Mouse (Mus musculus): ENCODE data around the gene Fcnb. TPM values are rescaled to one million over a fixed set of nuclear protein-coding genes. Genes with fewer than 3 reads are reported as not detected.

Gene Fcnb
- total RNA-seq (2018; cell fraction: chromatin; rRNA removed), result not detected
- total RNA-seq (2018; cell fraction: cytosol; rRNA removed), result under 1 TPM in 22 of 26 experiments, not detected in 4; 0.11 to 0.60 (median 0.26) TPM
- under 1 TPM in 2 of 26 experiments, not detected in 24; 0.85 to 0.87 TPM for total RNA-seq (2018; cell fraction: nucleus; rRNA removed)
- 0.38 to 1.5 TPM in 2 of 3 replicates, not detected in the other for polyA plus RNA-seq (2018)

GRCm38 (mm10) chr2:28084768-28085167, at the start of gene Fcnb:
Gene Fcnb, minus strand, starts transcription at chr2:28084885.
- whole genome bisulfite sequencing (ENCODE audit: missing documents), result 70% methylated on average over 3 of the region's 3 CpGs
- Histone ChIP-seq H3K79me2 (ENCODE audit: inconsistent target) (no peaks in the 10 kb centered on the region), H3K36me3 (ENCODE audit: inconsistent target) (no peaks in the 10 kb centered on the region), H3K4me3 (ENCODE audit: inconsistent target) (no peak within 1 kb of the TSS), H3K27ac (no peak within 1 kb of the TSS)

DNA sequence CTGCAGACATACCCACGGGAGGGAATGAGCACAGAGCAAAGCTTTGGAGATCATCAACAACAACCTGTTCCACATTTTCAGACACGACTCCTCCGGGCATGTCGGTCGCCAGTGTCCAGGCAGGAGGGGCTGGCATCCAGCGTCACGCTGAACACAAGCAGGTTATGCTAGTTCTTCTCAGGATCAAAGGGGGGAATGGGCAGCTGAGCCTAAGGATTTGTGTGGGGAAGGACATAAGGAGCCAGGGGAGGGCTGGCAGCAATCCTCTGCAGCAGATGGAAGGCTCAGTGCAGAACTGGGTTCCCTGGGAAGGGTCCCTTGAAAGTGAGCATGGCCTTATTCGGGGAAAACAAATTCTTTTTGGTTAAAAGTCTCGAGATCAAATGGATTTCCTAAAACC, 49.1 kb upstream of the Fcnb start:
- Histone ChIP-seq H3K79me2 (ENCODE audit: inconsistent target) (no peaks in the 10 kb centered on the region), H3K36me3 (ENCODE audit: inconsistent target) (no peaks in the 10 kb centered on the region), H3K27ac (no peak overlapping the region), H3K4me3 (ENCODE audit: inconsistent target) (no peak overlapping the region)
- 86% methylated on average over 9 of the region's 9 CpGs for WGBS (ENCODE audit: missing documents)

DNA sequence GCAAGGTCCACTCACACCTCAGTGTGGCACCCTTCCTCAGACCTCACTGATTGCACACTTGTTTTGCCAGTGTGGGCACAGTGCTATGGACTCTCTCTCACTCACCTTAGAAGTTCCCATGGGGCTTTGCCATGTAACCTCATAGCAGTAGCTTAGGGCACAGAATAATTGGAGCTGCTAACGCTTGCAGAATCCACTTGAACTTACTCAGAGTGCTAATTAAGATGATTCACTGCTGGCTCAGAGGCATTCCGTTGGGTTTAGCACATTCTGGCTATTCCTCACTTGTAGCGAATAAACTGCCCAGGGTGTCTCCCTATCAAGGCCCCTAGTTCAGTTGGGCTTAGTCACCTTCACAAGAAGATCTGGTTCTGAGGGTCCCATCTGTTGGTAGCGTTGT, 47.4 kb upstream of the Fcnb start:
- Histone ChIP-seq H3K36me3 (ENCODE audit: inconsistent target) (no peaks in the 10 kb centered on the region), H3K4me3 (ENCODE audit: inconsistent target) (no peak overlapping the region), H3K27ac (no peak overlapping the region), H3K79me2 (ENCODE audit: inconsistent target) (no peaks in the 10 kb centered on the region)
- WGBS (ENCODE audit: missing documents), result 95% methylated on average over 4 of the region's 4 CpGs

- 86% methylated on average over 12 of the region's 12 CpGs for WGBS (ENCODE audit: missing documents)
- H3K36me3 ChIP-seq (ENCODE audit: inconsistent target), result no peaks in the 10 kb centered on the region
- H3K79me2 ChIP-seq (ENCODE audit: inconsistent target), result no peaks in the 10 kb centered on the region
- H3K27ac ChIP-seq, result no peak overlapping the region
- no peak overlapping the region for H3K4me3 ChIP-seq (ENCODE audit: inconsistent target)
These were observed 42.2 kb upstream of the Fcnb start for GRCm38 (mm10) chr2:28126763-28127438.

DNA sequence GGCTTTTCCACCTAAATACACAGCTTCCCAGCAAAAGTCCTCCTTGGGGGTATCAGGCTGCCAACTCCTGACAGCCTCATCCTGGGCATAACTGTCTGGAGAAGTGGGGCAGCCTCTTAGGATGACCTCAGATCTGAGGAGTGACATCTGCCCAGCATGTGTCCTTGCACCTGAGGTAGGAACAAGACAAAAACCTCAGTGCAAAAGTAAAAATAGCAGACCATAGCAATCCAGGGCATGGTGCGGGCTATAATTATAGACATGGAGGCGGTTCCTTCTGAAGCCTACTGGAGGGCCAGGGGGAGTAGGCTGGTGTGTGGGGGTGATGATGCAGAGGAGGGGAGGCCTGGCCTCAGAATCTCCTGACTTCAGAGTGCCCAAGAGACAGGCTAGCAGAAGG, 39.2 kb upstream of the Fcnb start:
- 96% methylated on average over 2 of the region's 2 CpGs for WGBS (ENCODE audit: missing documents)
- Histone ChIP-seq H3K79me2 (ENCODE audit: inconsistent target) (no peaks in the 10 kb centered on the region), H3K27ac (no peak overlapping the region), H3K4me3 (ENCODE audit: inconsistent target) (no peak overlapping the region), H3K36me3 (ENCODE audit: inconsistent target) (no peaks in the 10 kb centered on the region)

- Histone ChIP-seq H3K4me3 (ENCODE audit: inconsistent target) (no peak overlapping the region), H3K27ac (no peak overlapping the region), H3K79me2 (ENCODE audit: inconsistent target) (no peaks in the 10 kb centered on the region), H3K36me3 (ENCODE audit: inconsistent target) (no peaks in the 10 kb centered on the region)
- 51% methylated on average over 4 of the region's 4 CpGs for WGBS (ENCODE audit: missing documents)
These were observed 36.6 kb upstream of the Fcnb start for GRCm38 (mm10) chr2:28121309-28121708.

- no peaks in the 10 kb centered on the region for H3K79me2 ChIP-seq (ENCODE audit: inconsistent target)
- no peaks in the 10 kb centered on the region for H3K36me3 ChIP-seq (ENCODE audit: inconsistent target)
- WGBS (ENCODE audit: missing documents), result 95% methylated on average over 7 of the region's 9 CpGs
- no peak overlapping the region for H3K4me3 ChIP-seq (ENCODE audit: inconsistent target)
- H3K27ac ChIP-seq, result no peak overlapping the region
These were observed 35.7 kb upstream of the Fcnb start for GRCm38 (mm10) chr2:28120342-28120741.

GRCm38 (mm10) chr2:28118518-28119116, 33.9 kb upstream of the Fcnb start:
- Histone ChIP-seq H3K4me3 (ENCODE audit: inconsistent target) (no peak overlapping the region), H3K79me2 (ENCODE audit: inconsistent target) (no peaks in the 10 kb centered on the region), H3K27ac (no peak overlapping the region), H3K36me3 (ENCODE audit: inconsistent target) (no peaks in the 10 kb centered on the region)
- WGBS (ENCODE audit: missing documents), result 77% methylated on average over 6 of the region's 6 CpGs

DNA sequence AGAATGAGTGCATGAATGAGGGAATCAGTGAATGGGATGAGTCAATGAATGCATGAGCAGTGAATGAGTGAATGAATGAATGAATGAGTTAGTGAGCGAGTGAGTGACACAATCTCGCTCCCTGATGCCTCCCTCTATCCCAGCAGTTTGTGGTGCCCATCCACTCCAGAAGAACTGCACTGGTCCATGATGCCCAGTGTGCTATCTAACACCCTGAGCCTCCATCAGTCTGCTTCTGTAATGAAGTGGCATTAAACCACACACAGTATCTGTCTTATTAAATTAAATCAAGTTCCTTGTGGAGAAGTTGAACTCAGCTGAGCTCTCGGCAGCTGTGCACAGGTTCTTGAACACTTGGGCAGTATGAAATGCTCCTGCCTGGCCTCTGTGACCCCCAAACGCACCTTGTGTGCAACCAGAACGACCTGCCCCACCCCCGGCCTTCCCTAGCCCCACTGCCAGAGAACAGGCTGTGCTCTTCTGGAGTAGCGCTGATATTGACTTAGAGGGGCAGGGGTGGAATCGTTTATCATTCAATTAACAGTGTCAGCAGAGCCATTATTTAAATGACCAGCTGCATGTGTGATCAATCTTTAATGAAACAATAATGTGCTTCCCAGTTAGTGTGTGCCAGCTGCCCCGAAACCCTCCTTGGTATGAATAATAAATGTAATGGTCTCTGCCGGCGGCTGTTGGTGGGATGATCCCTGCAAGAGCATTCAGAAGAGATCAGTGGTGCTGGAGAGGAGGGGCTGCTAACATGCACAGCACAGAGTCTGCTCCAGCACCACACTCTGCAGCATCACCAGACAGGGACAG, 33.0 kb upstream of the Fcnb start:
- Histone ChIP-seq H3K4me3 (ENCODE audit: inconsistent target) (no peak overlapping the region), H3K27ac (no peak overlapping the region)
- WGBS (ENCODE audit: missing documents), result 72% methylated on average over 11 of the region's 11 CpGs

GRCm38 (mm10) chr2:28108763-28109162, 24.1 kb upstream of the Fcnb start:
- no peak overlapping the region for H3K4me3 ChIP-seq (ENCODE audit: inconsistent target)
- H3K27ac ChIP-seq, result no peak overlapping the region
- 77% methylated on average over 5 of the region's 5 CpGs for WGBS (ENCODE audit: missing documents)
- H3K36me3 ChIP-seq (ENCODE audit: inconsistent target), result no peaks in the 10 kb centered on the region
- no peaks in the 10 kb centered on the region for H3K79me2 ChIP-seq (ENCODE audit: inconsistent target)

More for the DNA sequence above, 33.0 kb upstream of the Fcnb start:
- H3K79me2 ChIP-seq (ENCODE audit: inconsistent target), result no peaks in the 10 kb centered on the region
- H3K36me3 ChIP-seq (ENCODE audit: inconsistent target), result no peaks in the 10 kb centered on the region

DNA sequence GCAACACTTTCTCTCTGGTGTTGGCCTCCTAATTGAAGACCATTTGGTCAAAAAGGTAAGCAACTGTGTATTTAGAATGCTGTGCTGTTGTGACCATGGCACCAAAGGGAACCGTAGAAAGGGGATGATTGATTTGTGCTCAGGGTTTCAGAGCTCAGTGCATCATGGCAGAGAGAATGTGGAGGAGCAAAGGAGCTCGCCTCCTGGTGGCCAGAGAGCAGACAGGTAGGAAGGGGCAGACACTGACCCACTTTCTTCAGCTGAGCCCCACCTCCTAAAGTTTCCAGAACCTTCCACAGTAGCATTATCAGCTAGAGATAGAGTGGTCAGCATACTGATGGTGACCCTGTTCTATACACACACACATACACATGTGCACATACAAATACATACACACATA, 21.3 kb upstream of the Fcnb start:
- Histone ChIP-seq H3K27ac (no peak overlapping the region), H3K36me3 (ENCODE audit: inconsistent target) (no peaks in the 10 kb centered on the region), H3K79me2 (ENCODE audit: inconsistent target) (no peaks in the 10 kb centered on the region), H3K4me3 (ENCODE audit: inconsistent target) (no peak overlapping the region)
- WGBS (ENCODE audit: missing documents), result 80% methylated on average over 2 of the region's 2 CpGs

DNA sequence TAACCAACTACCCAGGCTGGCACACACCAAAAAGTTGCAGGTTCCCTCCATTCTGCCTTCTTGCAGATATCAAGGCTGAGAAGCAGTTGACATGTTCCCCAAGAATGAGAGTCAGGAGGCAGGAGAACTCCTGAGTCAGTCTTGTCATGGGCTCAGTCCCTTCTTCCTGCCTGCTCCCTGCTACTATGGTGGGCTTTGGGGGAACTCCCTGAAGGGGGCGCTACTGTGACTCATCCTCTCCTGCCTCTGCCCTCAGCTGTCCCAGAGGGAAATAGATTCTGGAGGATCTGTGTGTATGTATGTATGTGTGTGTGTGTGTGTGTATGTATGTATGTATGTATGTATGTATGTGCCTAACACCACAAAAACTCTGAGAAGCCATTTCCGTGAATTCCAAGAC, 19.0 kb upstream of the Fcnb start:
- Histone ChIP-seq H3K27ac (no peak overlapping the region), H3K79me2 (ENCODE audit: inconsistent target) (no peaks in the 10 kb centered on the region), H3K36me3 (ENCODE audit: inconsistent target) (no peaks in the 10 kb centered on the region), H3K4me3 (ENCODE audit: inconsistent target) (no peak overlapping the region)
- WGBS (ENCODE audit: missing documents), result 64% methylated on average over 2 of the region's 2 CpGs

- Histone ChIP-seq H3K36me3 (ENCODE audit: inconsistent target) (no peaks in the 10 kb centered on the region), H3K4me3 (ENCODE audit: inconsistent target) (no peak overlapping the region), H3K79me2 (ENCODE audit: inconsistent target) (no peaks in the 10 kb centered on the region), H3K27ac (no peak overlapping the region)
- 86% methylated on average over 2 of the region's 2 CpGs for WGBS (ENCODE audit: missing documents)
These were observed 17.2 kb upstream of the Fcnb start for GRCm38 (mm10) chr2:28101892-28102291.

GRCm38 (mm10) chr2:28100796-28101483, 16.3 kb upstream of the Fcnb start:
- H3K79me2 ChIP-seq (ENCODE audit: inconsistent target), result no peaks in the 10 kb centered on the region
- H3K27ac ChIP-seq, result no peak overlapping the region
- 91% methylated on average over 9 of the region's 9 CpGs for WGBS (ENCODE audit: missing documents)
- no peaks in the 10 kb centered on the region for H3K36me3 ChIP-seq (ENCODE audit: inconsistent target)
- no peak overlapping the region for H3K4me3 ChIP-seq (ENCODE audit: inconsistent target)
